Mouse (Mus musculus): ENCODE data around the gene Aldh1l1. TPM values are rescaled to one million over a fixed set of nuclear protein-coding genes. Genes with fewer than 3 reads are reported as not detected.

Gene Aldh1l1
- polyA plus RNA-seq, 1 experiment: 53.6 TPM

DNA sequence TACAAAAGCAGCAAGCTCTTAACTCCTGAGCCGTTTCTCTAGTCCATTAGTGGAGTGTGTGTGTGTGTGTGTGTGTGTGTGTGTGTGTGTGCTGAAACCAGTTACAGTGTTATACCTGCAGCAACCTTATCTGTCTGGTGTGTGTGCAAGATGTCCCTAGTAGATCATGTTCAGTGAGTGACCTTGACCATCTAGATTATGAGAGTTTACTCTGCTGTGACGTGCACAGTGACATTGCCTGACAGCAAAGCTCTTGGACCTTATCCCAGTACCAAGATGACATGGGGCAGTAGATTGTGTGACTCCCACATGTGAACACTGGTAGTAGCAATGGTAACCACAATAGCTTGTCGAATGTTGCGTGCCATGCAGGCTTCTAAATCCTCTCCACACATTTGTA, 114.1 kb downstream of the Aldh1l1 start:
- Histone ChIP-seq H3K4me1 (ENCODE audit: control insufficient read depth, insufficient read depth, insufficient read length, low read length) (peaks cover 12% of the 10 kb centered on the region; the same call in 1 of the 2 replicates), H3K36me3 (ENCODE audit: control insufficient read depth, insufficient read depth, low read length) (peaks cover 13% of the 10 kb centered on the region), H3K4me3 (ENCODE audit: low read depth, low read length) (no peak overlapping the region), H3K27me3 (ENCODE audit: control insufficient read depth, insufficient read depth, low read length) (no peaks in the 10 kb centered on the region), H3K27ac (ENCODE audit: insufficient read depth, low read depth, low read length) (no peak overlapping the region)
- TF ChIP-seq CTCF (IDR thresholded peaks at IDR 0.05; ENCODE audit: extremely low read depth, insufficient read length, insufficient replicate concordance, low read depth, low read length) (no peak), POLR2A (IDR thresholded peaks at IDR 0.05; ENCODE audit: low read depth, low read length) (no peak)
- WGBS: 66% methylated on average over 4 of the region's 4 CpGs

DNA sequence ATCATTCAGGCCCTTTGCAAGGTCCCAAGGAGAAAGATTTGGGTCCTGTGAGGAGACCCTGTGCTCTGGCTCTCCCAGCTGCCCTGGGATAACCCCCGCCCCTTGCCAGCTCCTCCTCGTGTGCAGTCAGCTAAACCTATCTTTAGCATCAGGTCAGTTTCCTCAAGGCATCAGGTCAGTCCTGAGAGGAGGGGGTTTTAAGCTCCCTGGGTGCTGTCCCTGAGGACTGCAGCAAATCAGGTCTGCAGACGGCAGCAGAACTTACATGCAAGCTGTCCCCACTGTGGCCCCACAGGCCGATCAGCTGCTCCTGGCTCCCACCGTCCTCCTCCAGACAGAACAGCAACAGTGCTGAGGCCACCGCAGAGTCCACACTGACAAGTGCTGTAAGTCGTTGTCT, 115.5 kb downstream of the Aldh1l1 start:
- TF ChIP-seq CTCF (IDR thresholded peaks at IDR 0.05; ENCODE audit: extremely low read depth, insufficient read length, insufficient replicate concordance, low read depth, low read length): no peak
- no peak overlapping the region for H3K4me3 ChIP-seq (ENCODE audit: low read depth, low read length)
- H3K4me1 ChIP-seq (ENCODE audit: control insufficient read depth, insufficient read depth, insufficient read length, low read length): peaks cover 14% of the 10 kb centered on the region
- 75% methylated on average over 7 of the region's 7 CpGs for WGBS
- H3K27ac ChIP-seq (ENCODE audit: insufficient read depth, low read depth, low read length): no peak overlapping the region
- H3K36me3 ChIP-seq (ENCODE audit: control insufficient read depth, insufficient read depth, low read length): peaks cover 6% of the 10 kb centered on the region
- H3K27me3 ChIP-seq (ENCODE audit: control insufficient read depth, insufficient read depth, low read length): no peaks in the 10 kb centered on the region

GRCm38 (mm10) chr6:90602304-90602703, 116.1 kb downstream of the Aldh1l1 start:
- WGBS: 77% methylated on average over 3 of the region's 3 CpGs
- Histone ChIP-seq H3K27me3 (ENCODE audit: control insufficient read depth, insufficient read depth, low read length) (no peaks in the 10 kb centered on the region), H3K4me3 (ENCODE audit: low read depth, low read length) (no peak overlapping the region), H3K27ac (ENCODE audit: insufficient read depth, low read depth, low read length) (no peak overlapping the region), H3K4me1 (ENCODE audit: control insufficient read depth, insufficient read depth, insufficient read length, low read length) (peaks cover 14% of the 10 kb centered on the region), H3K36me3 (ENCODE audit: control insufficient read depth, insufficient read depth, low read length) (peaks cover 3% of the 10 kb centered on the region; the same call in 1 of the 2 replicates)
- TF ChIP-seq CTCF (IDR thresholded peaks at IDR 0.05; ENCODE audit: extremely low read depth, insufficient read length, insufficient replicate concordance, low read depth, low read length) (no peak), POLR2A (IDR thresholded peaks at IDR 0.05; ENCODE audit: low read depth, low read length) (no peak)

GRCm38 (mm10) chr6:90603126-90603525, 116.9 kb downstream of the Aldh1l1 start:
- no peak overlapping the region for H3K27ac ChIP-seq (ENCODE audit: insufficient read depth, low read depth, low read length)
- H3K36me3 ChIP-seq (ENCODE audit: control insufficient read depth, insufficient read depth, low read length): peaks cover 3% of the 10 kb centered on the region; the same call in 1 of the 2 replicates
- 77% methylated on average over 7 of the region's 7 CpGs for WGBS
- H3K27me3 ChIP-seq (ENCODE audit: control insufficient read depth, insufficient read depth, low read length): no peaks in the 10 kb centered on the region
- H3K4me3 ChIP-seq (ENCODE audit: low read depth, low read length): no peak overlapping the region
- no peak for TF ChIP-seq CTCF (IDR thresholded peaks at IDR 0.05; ENCODE audit: extremely low read depth, insufficient read length, insufficient replicate concordance, low read depth, low read length)
- TF ChIP-seq POLR2A (IDR thresholded peaks at IDR 0.05; ENCODE audit: low read depth, low read length): no peak
- H3K4me1 ChIP-seq (ENCODE audit: control insufficient read depth, insufficient read depth, insufficient read length, low read length): peaks cover 14% of the 10 kb centered on the region

DNA sequence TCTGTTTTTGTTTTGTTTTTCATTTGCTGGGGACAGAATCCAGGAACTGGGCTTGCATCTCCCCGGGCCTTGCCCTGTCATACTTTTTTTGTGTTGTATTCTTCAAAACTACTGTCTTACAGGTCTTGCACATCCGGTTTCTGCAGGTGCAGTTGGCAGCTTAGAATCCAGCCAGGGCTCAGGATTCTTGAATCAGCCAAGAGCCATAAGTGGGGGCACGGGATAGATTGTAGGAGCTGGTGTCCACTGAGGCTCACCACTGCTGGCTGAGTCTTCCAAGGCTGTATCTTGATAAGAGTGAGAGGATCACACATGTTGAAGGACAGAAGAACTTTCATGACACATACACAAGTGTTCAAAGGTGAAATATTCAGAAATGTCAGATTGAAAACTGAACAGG, 117.9 kb downstream of the Aldh1l1 start:
- no peak for TF ChIP-seq CTCF (IDR thresholded peaks at IDR 0.05; ENCODE audit: extremely low read depth, insufficient read length, insufficient replicate concordance, low read depth, low read length)
- no peak for TF ChIP-seq POLR2A (IDR thresholded peaks at IDR 0.05; ENCODE audit: low read depth, low read length)

GRCm38 (mm10) chr6:90604533-90605297, 118.5 kb downstream of the Aldh1l1 start, which contains the start of gene Slc41a3:
TSS of gene Slc41a3 (plus strand) at chr6:90604725.
- H3K27ac ChIP-seq (ENCODE audit: insufficient read depth, low read depth, low read length): peak within 1 kb of the TSS; percentile 75
- no peaks in the 10 kb centered on the region for H3K36me3 ChIP-seq (ENCODE audit: control insufficient read depth, insufficient read depth, low read length)
- H3K27me3 ChIP-seq (ENCODE audit: control insufficient read depth, insufficient read depth, low read length): no peaks in the 10 kb centered on the region
- H3K4me3 ChIP-seq (ENCODE audit: low read depth, low read length): peak within 1 kb of the TSS; percentile 96
- H3K4me1 ChIP-seq (ENCODE audit: control insufficient read depth, insufficient read depth, insufficient read length, low read length): peaks cover 14% of the 10 kb centered on the region
- TF ChIP-seq CTCF (IDR thresholded peaks at IDR 0.05; ENCODE audit: extremely low read depth, insufficient read length, insufficient replicate concordance, low read depth, low read length) (no peak), POLR2A (IDR thresholded peaks at IDR 0.05; ENCODE audit: low read depth, low read length) (peak; percentile 44)
- WGBS: 2% methylated on average over 49 of the region's 49 CpGs

More for the DNA sequence above, 117.9 kb downstream of the Aldh1l1 start:
- 63% methylated on average over 3 of the region's 3 CpGs for WGBS
- Histone ChIP-seq H3K36me3 (ENCODE audit: control insufficient read depth, insufficient read depth, low read length) (no peaks in the 10 kb centered on the region), H3K4me3 (ENCODE audit: low read depth, low read length) (no peak overlapping the region), H3K27me3 (ENCODE audit: control insufficient read depth, insufficient read depth, low read length) (no peaks in the 10 kb centered on the region), H3K4me1 (ENCODE audit: control insufficient read depth, insufficient read depth, insufficient read length, low read length) (peaks cover 14% of the 10 kb centered on the region), H3K27ac (ENCODE audit: insufficient read depth, low read depth, low read length) (no peak overlapping the region)

DNA sequence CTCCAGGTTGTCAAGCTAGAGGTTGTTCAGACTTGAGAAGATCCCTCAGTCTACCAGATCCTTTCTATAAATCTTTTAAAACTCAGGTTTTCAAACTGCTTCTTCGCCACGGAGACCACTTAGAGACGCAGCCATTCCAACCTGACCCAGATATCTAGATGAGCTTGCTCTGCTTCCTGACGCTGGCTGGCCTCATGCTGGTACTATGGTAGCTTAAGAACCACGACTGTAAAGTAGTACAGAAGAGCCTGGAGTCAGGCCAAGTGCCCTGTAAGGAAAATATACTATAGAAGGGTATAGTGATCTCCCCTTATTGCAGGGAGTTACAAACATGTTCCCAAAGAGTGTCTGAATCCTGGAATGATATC, 119.1 kb downstream of the Aldh1l1 start:
- 38% methylated on average over 5 of the region's 5 CpGs for WGBS
- Histone ChIP-seq H3K4me3 (ENCODE audit: low read depth, low read length) (peak overlapping the region; percentile 96), H3K36me3 (ENCODE audit: control insufficient read depth, insufficient read depth, low read length) (no peaks in the 10 kb centered on the region), H3K27ac (ENCODE audit: insufficient read depth, low read depth, low read length) (no peak overlapping the region), H3K27me3 (ENCODE audit: control insufficient read depth, insufficient read depth, low read length) (no peaks in the 10 kb centered on the region), H3K4me1 (ENCODE audit: control insufficient read depth, insufficient read depth, insufficient read length, low read length) (peaks cover 14% of the 10 kb centered on the region)
- TF ChIP-seq POLR2A (IDR thresholded peaks at IDR 0.05; ENCODE audit: low read depth, low read length) (no peak), CTCF (IDR thresholded peaks at IDR 0.05; ENCODE audit: extremely low read depth, insufficient read length, insufficient replicate concordance, low read depth, low read length) (no peak)
